Mouse (Mus musculus) lung, adult 10 weeks (tissue): ENCODE results near the gene Kdm1b. TPM values are rescaled to one million over a fixed set of nuclear protein-coding genes. Genes with fewer than 3 reads are reported as not detected.

Experiments
- polyA plus RNA-seq: library from polyadenylated mRNA; stranded (reverse); fragments of 350-450 nt; fragmentation: Illumina TruSeq; extraction: RNeasy Lipid Tissue Mini Kit (QIAGEN cat#74804); gene quantifications from one replicate; pipeline ENCODE4 v1.2.3, GENCODE M21; 2014; ENCODE audit warnings: low read depth, low replicate concordance; ENCODE audit not compliant: insufficient read depth

Kdm1b gene
- polyA plus RNA-seq = 7.3 TPM

GRCm38 (mm10) chr13:47043030-47043680, at the start of gene Kdm1b:
Gene Kdm1b, plus strand, starts transcription at chr13:47043499.

GRCm38 (mm10) chr13:47014334-47015194, 28.7 kb upstream of the Kdm1b start, which contains the start of gene Nhlrc1:
Gene Nhlrc1, minus strand, starts transcription at chr13:47014850.

GRCm38 (mm10) chr13:47044617-47044947, 1.3 kb downstream of the Kdm1b start, which contains the start of gene Tpmt:
Gene Tpmt, minus strand, starts transcription at chr13:47044737.

GRCm38 (mm10) chr13:47105711-47106579, 62.6 kb downstream of the Kdm1b start, which contains the start of gene Dek:
Gene Dek, minus strand, starts transcription at chr13:47106201.

GRCm38 (mm10) chr13:47122537-47123430, 79.5 kb downstream of the Kdm1b start, which contains the start of gene Rnf144b:
Gene Rnf144b, plus strand, starts transcription at chr13:47122656.

Other genes starting within 250 kb of the Kdm1b start
- 21.9 TPM for gene Kif13a, start 113.6 kb upstream of the Kdm1b start, polyA plus RNA-seq
- gene Nhlrc1, start 28.6 kb upstream of the Kdm1b start, polyA plus RNA-seq = 3.8 TPM
- 3.4 TPM for gene Tpmt, start 1.2 kb downstream of the Kdm1b start, polyA plus RNA-seq
- 52.8 TPM for gene Dek, start 62.7 kb downstream of the Kdm1b start, polyA plus RNA-seq
- gene Rnf144b, start 79.2 kb downstream of the Kdm1b start, polyA plus RNA-seq = 10.1 TPM